Mouse (Mus musculus) heart, adult 2 months (tissue): ENCODE measurements around the gene Ccdc190.

Experiments
- CTCF ChIP-seq: fragments of 200-600 bp; IDR thresholded peaks from 2 replicates; pipeline ENCODE4 v1.8.1; 2022; ENCODE audit warnings: antibody characterized with exemption, mild to moderate bottlenecking, moderate library complexity
- EP300 ChIP-seq: fragments of 200-500 bp; IDR thresholded peaks from 2 replicates; pipeline ENCODE4 v1.6.1; 2011; ENCODE audit warnings: low read depth, low read length, control low read depth; ENCODE audit not compliant: insufficient read depth
- POLR2A ChIP-seq: fragments of 200-500 bp; IDR thresholded peaks from 2 replicates; pipeline ENCODE4 v1.6.1; 2011; ENCODE audit warnings: mild to moderate bottlenecking, low read depth, low read length, control low read depth; ENCODE audit not compliant: insufficient read depth

- no peak for TF ChIP-seq POLR2A
- no peak for TF ChIP-seq CTCF
- no peak for TF ChIP-seq EP300
Measured at GRCm38 (mm10) chr1:169895686-169896085, 32.8 kb upstream of the Ccdc190 start.
